Mouse (Mus musculus) frontal cortex, postnatal 10 days (tissue): ENCODE results near the gene Siva1.

Experiments used
- DNase-seq, 2 experiments: peaks; one replicate each; pipeline ENCODE4 v3.0.0; 2022; ENCODE audit warnings: low spot score in 2 of 2, mixed read lengths in 1 of 2

The Siva1 gene

GRCm38 (mm10) chr12:112621900-112622299, 22.6 kb upstream of the Siva1 start:
- DNase-seq: no peak

GRCm38 (mm10) chr12:112623742-112624141, 20.7 kb upstream of the Siva1 start:
- peak in 1 of 2 experiments; percentile 71 for DNase-seq

- DNase-seq: no peak
Observed at GRCm38 (mm10) chr12:112625700-112626099, 18.8 kb upstream of the Siva1 start.

- DNase-seq: no peak
Observed at GRCm38 (mm10) chr12:112626455-112626854, 18.0 kb upstream of the Siva1 start.

- DNase-seq: no peak
Observed at GRCm38 (mm10) chr12:112627097-112627881, 17.2 kb upstream of the Siva1 start.

- DNase-seq: no peak
Observed at GRCm38 (mm10) chr12:112628197-112628596, 16.3 kb upstream of the Siva1 start.

- no peak for DNase-seq
Observed at GRCm38 (mm10) chr12:112628928-112629721, 15.4 kb upstream of the Siva1 start.

GRCm38 (mm10) chr12:112630029-112630428, 14.4 kb upstream of the Siva1 start:
- DNase-seq: no peak

- no peak for DNase-seq
Observed at GRCm38 (mm10) chr12:112630796-112631195, 13.7 kb upstream of the Siva1 start.

- no peak for DNase-seq
Observed at GRCm38 (mm10) chr12:112631472-112631871, 13.0 kb upstream of the Siva1 start.

GRCm38 (mm10) chr12:112632084-112632777, 12.2 kb upstream of the Siva1 start:
- DNase-seq: no peak

- no peak for DNase-seq
Observed at GRCm38 (mm10) chr12:112632907-112633306, 11.6 kb upstream of the Siva1 start.

GRCm38 (mm10) chr12:112633686-112634085, 10.8 kb upstream of the Siva1 start:
- DNase-seq: no peak

- no peak for DNase-seq
Observed at GRCm38 (mm10) chr12:112639526-112639925, 5.0 kb upstream of the Siva1 start.

- DNase-seq: no peak
Observed at GRCm38 (mm10) chr12:112643126-112643525, 1.4 kb upstream of the Siva1 start.

- DNase-seq: no peak
Observed at GRCm38 (mm10) chr12:112644855-112645506, 502 bp downstream of the Siva1 start.

GRCm38 (mm10) chr12:112646139-112646538, 1.7 kb downstream of the Siva1 start:
- DNase-seq: no peak

GRCm38 (mm10) chr12:112648081-112648480, 3.6 kb downstream of the Siva1 start:
- DNase-seq: no peak

- no peak for DNase-seq
Observed at GRCm38 (mm10) chr12:112651778-112652439, 7.4 kb downstream of the Siva1 start.

GRCm38 (mm10) chr12:112653157-112653824, 8.8 kb downstream of the Siva1 start:
- DNase-seq: peak in 1 of 2 experiments; percentile 81

- DNase-seq: no peak
Observed at GRCm38 (mm10) chr12:112654076-112654475, 9.6 kb downstream of the Siva1 start.
